Mouse (Mus musculus) frontal cortex, postnatal 14 days (tissue): ENCODE results near the gene Cmklr1.

Experiments
- DNase-seq, 2 experiments: peaks; one replicate each; pipeline ENCODE4 v3.0.0; 2022; ENCODE audit warnings: low spot score in 2 of 2

The Cmklr1 gene

DNA sequence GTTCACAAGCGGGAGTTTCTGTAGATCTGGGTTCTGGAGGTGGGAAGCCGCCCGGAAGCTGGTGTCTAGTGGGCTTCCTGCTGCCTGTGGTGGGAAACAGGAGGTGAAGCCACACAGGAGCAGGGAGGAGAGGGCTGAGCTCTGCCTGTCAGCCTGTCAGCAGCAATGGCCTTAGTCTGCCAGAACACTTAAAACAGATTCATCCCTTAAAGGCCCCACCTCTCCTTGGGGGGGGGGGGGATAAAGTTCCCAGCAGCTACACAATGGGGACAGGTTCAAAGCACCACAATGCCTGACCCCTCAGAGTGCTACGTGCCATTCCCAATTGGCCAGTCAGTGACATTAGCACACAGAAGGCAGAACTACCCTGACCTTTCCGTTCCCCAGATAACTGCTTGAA, 2.0 kb upstream of the Cmklr1 start:
- DNase-seq: no peak

DNA sequence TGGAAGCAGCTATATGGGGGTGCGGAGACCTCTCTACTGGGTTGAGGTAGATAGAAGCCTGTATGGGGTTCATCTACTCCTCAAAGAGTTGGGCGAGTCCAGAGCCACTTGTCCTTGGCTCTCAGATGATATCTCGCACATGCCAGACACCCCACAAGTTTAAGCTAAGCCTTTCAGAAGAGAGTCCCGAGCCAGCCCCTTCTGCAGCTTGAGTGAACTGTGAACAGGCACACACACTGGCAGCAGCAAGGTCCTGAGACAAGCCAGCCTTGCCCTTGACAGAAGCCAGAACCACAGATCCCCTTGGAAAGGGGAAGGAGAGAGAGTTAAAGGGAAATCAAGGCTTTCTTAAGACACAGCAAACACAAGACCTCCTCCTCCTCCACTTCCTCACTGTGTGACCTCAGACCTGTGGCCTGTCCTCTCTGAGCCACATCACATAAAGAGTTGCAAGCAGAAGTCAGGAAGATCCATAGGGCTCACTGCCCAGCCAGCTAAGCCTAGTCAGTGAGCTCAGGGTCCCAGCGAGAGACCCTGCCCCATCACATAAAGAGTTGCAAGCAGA, 1.5 kb downstream of the Cmklr1 start:
- no peak for DNase-seq

DNA sequence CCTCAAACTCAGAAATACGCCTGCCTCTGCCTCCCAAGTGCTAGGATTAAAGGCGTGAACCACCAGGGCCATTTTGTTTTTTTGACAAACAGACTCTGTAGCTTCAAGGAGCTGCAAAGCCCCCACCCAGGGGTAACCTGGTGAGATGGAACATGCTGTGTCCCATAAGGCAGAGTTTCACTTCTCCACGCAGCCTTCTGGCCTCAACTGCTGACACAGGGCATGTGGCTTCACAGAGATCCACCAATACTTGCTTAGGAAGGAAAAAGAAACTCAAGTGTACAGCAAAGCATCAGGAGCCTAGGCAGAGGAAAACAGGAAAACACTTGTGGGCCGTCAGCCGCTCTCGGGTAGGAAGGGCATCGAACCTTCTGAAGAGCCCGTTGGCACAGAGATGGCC, 3.1 kb downstream of the Cmklr1 start:
- no peak for DNase-seq

DNA sequence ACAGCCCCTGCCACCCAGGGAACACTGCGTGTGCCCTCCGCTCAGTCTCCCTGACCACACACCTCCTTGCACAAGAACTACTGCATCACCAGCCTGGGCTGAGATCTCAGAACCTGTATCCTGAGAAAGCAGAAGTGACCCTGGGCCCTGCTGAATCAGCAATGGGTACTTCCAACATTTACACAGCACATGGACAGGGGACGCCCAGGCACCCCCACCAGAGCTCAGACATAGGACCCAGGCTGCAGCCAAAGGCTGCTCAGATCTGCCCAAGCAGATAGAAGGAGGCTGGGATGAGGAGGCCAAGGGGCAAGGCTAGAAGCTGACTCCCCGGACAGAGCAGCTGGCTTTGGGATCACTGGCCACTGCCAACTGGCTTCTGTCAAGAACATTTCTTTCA, 5.7 kb downstream of the Cmklr1 start:
- peak in 1 of 2 experiments; percentile 54 for DNase-seq

DNA sequence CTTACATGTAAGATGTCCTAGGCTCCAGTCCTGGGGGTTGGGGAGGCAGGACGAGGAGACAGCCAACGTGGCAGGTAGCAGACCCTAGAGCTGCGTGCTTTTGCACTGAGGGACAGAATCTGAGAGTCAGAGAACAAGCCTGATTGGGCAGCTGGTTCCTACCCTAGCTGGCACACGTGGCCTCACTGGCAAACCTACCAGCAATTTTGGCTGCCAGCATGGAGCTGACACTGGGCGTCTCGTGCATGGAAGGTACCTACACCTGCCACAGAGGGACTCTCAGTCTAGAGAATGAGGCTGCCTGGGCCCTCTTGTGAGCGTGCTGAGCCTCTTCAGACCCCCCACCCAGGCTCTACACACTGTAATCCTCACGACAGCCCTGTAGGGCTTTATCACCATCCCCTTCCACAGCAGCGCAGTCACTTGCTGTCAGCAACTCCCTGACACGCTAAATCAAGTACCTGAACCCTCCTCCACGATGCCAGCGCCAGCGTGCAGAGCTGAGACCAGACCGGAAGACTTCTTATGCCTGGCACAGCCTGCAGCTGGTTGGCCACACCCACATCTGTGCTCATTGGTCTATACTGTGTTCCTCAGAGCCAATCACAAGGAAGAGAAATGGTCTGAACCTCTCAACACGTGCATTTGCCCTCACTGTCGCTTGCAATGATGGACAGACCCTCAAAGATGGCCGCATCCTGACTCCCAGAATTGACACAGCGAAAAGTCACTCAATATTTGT, 6.9 kb downstream of the Cmklr1 start:
- DNase-seq: peak in 1 of 2 experiments; percentile 70

DNA sequence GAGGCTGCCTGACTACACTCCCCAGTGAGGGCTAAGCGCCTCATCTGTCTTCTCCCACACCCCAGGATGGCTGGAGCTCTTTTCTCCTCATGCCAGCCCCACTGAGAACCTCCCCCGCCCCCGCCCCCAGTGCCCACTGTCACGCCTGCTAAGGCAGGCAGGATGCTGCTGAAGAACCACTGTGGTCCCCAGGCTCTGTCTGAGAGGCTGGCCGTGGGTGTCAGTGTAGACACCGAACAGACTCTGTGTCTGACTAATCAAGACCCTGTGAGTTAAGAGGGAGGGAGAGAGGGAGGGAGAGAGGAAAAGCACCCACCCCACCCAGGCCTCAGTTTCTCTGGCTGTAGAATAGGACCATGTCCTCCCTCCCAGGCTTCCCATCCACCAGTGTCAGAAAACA, 9.2 kb downstream of the Cmklr1 start:
- DNase-seq: no peak

DNA sequence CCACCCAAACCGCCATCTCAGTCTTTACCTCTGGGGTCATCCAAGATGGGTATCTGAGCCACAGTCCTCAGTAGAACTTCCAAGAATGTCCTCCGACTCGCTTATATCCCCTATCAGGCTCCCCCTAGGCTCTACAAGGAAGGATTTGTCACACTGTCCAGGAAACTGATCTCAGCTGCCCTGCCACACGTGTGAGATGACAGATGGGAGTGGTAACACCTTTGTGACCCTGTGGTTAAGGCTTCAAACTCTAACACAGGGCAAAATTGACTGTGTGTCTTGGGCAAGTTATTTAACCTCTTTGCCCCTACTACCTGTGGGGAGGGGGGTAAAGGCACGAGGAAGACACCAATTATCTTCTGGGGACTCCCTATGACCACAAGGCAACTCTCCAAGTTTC, 11.1 kb downstream of the Cmklr1 start:
- no peak for DNase-seq

DNA sequence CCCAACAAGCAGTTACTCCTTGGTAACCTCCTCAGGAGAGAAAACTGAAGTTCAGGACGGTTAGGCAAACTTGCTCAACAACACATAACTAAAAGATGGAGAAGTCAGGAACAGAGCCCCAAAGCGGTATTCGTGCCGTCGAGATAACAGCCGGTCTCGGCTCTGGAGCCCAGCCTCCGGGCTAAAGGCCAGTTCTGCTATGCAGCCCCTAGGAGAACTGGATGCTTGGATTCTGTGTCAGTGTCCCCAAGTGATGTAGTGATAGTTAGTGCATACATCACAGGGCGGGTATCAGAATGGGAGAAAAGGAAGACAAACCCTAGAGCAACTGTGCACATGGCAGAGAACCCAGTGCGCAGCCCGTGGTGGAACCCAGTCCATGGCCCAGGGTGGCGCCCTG, 12.2 kb downstream of the Cmklr1 start:
- no peak for DNase-seq

DNA sequence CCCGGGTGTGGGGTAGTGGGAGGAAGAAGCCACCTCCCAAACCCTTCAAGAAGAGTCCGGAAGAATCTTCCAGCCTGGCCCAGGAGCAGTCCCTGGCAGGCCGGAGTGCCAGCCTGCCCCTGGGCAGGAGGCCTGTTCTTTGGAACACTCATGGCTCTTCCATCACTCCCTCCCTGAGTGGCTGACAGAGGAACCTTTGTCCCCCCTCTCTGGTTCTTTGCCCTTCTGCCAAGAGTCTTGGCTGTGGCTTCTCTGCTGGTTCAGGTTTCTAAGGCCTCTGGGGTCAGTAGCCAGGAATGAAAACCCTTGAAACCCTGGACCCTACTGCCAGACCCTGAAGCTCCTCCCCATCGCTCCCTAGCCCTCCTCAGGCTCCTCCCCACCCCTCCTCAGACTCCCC, 12.6 kb downstream of the Cmklr1 start:
- no peak for DNase-seq

DNA sequence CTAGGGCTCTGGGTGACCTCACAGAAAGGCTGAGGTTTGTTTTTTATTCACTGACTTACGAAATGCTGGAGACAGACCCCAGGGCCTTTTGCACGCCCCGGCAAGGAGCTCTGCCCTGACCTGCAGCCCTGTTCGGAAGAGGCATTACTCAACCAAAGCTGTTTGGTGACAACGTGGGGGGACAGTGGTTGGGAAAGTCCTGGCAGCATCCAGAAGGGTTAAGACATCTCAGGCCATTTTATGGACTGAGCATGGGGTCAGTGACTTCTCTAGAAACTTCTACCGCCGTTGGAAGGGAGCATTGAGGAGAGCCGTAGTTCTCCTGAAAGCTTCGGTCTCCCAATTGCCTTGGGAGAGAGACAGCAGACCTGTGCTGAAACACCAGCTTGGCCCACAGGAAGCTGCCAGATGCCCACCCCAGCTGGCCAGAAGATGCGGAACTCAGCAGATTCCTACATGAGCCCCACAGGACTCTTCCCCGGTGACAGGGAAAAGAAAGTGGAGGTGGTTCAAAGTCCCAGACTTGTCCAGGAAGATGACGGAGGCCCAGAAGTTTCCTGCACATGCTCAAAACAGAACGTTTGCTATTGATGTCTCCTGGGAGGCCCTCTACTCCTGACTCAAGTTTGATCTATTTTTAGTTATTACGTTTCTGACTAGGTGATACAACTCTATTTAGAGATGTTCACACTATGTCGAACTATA, 14.2 kb downstream of the Cmklr1 start:
- DNase-seq: no peak

DNA sequence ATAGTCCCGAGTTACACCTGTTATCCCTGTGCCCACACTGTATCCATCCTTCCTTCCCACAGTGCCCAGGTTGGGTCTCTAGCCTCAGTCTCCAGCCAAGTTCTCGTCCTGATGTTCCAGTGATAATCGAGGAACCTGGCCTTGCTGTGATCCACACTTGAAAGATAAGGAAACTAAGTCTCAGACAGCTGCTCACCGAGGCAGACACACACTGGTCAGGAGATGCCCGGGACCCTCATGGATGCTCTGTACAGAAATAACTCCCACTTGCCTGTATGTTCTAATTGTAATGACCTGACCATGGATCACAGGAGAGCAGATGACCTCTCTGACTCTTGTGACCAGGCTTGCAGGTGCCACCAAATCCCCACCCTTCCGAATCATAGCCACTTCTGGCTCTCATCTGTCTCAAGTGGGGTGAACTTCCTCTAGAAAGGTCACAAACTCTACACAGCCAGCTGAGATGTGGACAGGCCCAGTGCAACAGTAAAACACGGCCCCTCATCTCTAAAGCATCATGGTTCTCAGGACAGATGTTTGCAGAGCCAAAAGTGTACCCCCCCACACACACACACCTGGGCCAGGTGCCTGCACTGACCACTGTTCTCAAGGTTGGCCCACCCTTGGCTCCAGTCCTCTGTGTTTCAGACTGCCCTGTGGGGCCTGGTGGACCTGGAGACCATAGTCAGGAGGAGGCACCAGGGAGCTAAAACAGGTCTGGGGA, 15.2 kb downstream of the Cmklr1 start:
- no peak for DNase-seq

DNA sequence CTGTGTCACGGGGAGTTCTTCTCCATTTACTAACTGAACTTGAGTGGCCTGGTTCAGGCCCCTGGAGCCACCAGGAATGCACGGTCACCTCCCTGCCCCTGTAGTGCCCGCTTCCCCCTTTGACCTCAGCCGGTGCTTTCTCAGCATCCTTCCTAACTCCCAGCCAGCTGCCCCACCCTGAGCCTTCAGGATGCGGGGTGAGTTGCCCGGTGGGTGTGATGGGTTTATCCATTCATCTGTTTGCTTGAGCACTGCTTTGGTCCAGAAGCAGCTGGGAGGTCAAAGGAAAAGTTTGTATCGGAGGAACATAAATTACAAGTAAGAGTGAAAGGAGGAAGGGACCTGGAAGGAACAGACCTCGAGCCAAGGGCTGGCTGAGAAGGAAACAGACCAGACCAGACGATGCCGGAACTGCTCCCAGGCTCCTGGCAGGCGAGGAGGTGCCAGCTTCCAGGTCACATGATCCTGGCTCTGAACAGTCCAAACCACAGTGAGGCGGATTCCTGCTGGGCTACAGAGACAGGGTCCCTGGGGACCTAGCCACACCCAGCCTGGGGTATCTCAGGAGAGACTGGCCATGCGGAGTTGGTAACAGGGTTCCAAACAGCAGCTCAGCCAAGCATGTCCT, 16.1 kb downstream of the Cmklr1 start:
- peak in 1 of 2 experiments; percentile 59 for DNase-seq

DNA sequence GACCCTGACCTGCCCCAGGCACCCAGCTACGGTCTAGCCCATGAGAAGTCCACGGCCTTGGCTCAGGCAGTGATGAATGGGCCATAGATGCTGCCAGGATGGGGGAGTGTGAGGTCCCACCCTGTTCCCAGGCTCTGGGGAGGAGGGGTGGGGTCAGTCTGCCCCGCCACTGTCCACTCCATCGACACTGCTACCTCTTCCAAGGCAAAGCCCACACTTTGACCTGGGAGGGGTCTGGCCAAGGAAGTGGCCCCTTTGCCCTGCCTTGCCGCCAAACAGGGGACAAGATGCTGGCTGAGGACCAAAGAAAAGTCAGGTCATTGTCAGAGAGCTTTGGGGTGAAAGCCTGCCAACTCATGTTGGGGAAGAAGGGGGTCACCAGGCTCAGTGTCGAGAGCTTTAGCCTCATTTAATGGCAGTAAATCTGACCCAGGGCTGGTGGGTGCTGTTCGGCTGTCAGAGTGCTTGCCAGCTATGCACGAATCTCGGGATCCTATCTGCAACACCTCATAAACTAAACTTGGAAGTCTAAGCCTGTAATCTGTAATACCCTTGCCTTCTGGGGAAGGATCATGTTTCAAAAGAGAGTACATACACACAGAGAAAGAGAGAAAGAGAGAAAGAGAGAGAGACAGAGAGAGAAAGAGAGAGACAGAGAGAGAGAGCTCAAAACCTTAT, 17.1 kb downstream of the Cmklr1 start:
- no peak for DNase-seq

DNA sequence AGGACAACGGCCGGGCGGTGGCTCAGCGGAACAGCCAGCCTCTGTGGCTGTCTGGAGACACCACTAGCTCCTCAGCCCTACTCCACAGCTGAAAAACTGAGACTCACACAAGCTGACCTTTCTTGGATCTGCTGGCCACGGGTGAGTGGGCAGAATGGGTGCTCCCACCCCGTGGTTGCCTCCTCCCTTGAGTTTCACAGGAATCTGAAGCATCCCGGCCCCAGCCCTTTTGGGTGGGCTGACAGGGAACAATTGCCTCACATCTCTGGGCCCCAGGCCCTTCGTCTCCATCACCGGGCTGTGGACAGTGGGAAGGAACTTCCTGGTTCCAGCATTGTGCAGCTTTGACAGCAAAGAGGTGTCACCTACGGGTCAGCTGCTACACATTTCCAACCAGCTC, 20.1 kb downstream of the Cmklr1 start:
- DNase-seq: no peak

DNA sequence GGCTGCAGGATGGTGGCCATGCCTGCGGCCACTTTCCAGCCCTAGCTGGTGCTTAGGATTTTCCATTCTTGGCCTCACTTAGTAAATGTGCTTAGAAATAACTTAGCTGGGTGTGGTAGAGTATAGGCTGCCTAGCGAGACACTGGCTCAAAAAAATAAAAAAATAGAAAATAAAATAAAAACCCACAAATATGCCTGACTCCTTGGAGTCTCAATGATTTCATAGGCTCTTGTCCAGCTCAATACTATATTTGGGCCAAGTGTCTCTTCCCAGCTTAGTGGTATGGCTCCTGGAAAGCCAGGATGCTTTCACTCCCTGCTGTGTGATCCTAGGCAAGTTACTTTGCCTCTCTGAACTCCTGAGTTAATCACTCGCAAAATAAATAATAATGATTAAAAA, 21.0 kb downstream of the Cmklr1 start:
- no peak for DNase-seq

DNA sequence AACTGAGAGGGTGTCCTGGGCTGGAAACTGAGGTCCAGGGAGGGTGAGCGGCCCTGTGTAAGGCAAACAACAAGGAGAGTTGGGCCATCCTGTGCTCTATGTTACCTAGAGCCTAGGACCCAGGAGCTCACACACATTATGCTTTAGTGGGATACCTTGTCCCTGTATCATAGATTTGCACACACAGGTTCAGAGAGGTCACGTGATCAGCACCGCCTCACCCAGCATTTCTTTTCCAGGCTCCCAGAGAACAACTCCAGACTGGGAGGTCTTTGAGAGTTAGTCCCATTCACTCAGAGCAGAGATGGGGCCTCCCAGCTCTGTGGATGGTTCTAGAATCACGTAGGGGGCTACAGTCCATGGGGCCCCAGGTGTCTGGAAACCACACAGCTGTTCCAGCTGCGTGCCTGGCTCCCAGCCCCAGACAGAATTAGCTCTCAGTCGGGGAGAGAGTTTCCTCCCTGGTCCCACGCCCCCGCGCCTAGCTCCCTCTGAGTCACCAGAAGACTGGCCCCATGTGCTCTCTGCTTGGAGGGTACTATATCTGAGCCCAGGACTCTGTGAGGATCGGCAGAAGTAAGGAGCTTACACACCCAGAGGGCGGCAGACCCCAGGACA, 22.3 kb downstream of the Cmklr1 start:
- no peak for DNase-seq

DNA sequence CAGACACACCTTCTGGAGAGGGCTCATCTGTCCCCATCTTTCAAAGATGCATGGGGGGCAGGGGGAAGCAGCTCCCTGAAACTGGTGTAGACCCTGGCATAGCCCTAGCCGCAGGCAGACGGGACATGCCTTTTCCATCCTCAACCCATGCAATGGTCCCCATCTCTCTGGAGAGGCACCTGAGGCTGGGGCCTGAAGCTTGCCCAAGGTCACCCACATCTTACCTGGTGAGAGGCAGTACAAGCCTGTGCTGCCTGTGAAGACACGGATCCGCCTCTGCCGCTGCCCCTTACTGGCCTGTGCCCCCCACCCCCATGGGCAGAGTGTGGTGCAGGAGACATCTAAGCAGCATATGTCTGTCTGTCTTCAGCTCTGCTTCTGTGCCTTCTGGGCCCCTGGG, 23.2 kb downstream of the Cmklr1 start:
- no peak for DNase-seq

DNA sequence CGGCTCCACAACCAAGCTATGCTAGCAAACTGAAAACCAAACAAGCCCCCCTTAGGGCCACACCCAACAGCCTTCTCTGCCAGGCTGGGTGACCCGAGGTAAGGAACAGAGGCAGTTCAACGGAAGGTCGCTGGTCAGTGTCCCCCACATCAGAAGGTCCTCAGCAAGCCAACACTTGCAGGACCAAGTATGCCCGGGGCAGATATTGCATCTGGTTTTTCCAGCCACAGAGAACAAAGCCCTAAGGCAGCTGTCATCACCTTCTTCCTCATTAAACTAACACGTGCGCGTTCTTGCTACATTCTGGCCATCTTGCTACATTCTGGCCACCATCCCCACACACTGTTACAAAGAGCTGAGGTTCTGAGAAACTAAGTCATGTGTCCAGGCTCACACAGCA, 23.9 kb downstream of the Cmklr1 start:
- DNase-seq: no peak

DNA sequence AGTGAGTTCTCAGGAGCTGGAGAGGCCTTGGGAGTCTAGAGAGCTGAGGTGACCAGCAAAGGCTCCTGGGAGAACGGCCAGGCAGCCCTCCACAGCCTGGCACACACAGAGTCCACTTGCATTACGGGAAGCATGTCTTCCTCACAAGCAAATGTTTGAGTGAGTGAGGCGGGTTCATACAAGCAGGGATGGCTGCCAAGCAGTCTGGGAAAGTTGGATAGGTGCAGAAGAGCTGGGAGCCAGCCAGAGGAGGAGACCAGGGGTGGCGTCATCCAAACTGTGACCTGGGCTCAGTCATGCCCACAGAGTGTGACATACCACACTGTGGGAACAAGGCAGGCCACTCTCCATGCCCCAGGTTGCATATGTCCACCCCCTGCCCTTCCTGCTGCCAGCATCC, 25.2 kb downstream of the Cmklr1 start:
- no peak for DNase-seq

DNA sequence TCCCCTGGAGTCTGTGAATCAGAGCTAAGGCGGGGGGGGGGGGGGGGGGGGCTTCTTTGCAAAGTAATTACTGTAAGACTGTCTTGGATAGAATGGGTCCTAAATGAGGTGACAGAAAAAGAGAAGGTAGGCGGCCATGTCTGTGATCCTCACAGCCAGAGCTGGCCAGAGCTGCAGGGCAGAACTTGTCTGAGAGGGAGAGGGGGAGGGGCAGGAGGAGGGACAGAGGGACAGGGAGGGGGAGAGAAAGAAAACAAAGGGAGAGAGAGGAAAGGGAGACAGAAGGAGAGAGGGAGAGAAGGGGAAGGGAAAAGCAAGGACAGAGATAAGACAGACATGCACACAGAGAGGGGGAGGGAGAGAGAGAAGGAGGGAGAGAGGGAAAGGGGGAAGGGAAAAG, 27.2 kb downstream of the Cmklr1 start:
- no peak for DNase-seq

DNA sequence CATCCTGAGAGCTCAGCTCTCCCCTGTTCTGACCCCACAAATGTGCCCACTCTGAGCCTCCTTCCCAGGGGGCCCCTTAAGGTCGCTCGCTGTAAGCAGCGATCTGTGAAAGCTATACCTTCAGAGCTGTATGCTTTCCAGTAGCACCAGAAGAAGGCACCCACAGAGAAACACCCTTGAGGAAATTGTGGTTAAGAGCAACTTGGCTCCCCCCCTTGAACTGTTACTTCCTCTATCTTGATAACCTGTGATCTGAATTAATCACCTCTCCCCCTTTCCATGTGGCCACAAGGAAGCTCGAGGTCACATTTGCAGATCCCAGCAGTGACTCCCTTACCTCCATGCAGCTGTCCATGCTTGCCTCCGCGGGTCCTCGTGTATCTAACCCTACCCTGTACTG, 29.2 kb downstream of the Cmklr1 start:
- no peak for DNase-seq
